Mouse (Mus musculus) MEL (cell line): Measurements from ENCODE around the gene Ddx43. TPM values are rescaled to one million over a fixed set of nuclear protein-coding genes. Genes with fewer than 3 reads are reported as not detected.
"Not testable (repeated sequence)": the region's sequence is repeated elsewhere in the genome, so short reads cannot be mapped to it uniquely, and the experiment has no call there.

Experiments used
- DNase-seq: peaks from one replicate; pipeline ENCODE4 v3.0.0; 2011; ENCODE audit warnings: low read depth, low spot score
- H3K27ac ChIP-seq: 2 replicates; pipeline ENCODE4 v1.5.1; 2012; ENCODE audit warnings: low read depth, mild to moderate bottlenecking, control low read depth, low read length, moderate library complexity; ENCODE audit not compliant: control insufficient read depth
- H3K27me3 ChIP-seq, 2 experiments: fragments of 150-350 bp in 1 of 2; sonication (generic) in 1 of 2; 2 replicates each; pipeline ENCODE4 v1.6.1; 2012; ENCODE audit warnings: low read length in 2 of 2, mild to moderate bottlenecking in 2 of 2, improper control_type of control experiment in 1 of 2, moderate library complexity in 1 of 2; ENCODE audit not compliant: insufficient read depth in 2 of 2, control insufficient read depth in 1 of 2
- H3K36me3 ChIP-seq, 2 experiments: 2 replicates each; pipeline ENCODE4 v1.6.1; 2012 to 2014; ENCODE audit warnings: low read length in 2 of 2, improper control_type of control experiment in 1 of 2, inconsistent platforms in 1 of 2, mild to moderate bottlenecking in 1 of 2; ENCODE audit not compliant: insufficient read depth in 2 of 2, control insufficient read depth in 1 of 2
- H3K4me1 ChIP-seq, 2 experiments: fragments of 150-350 bp in 1 of 2; sonication (generic) in 1 of 2; 2 replicates each; pipeline ENCODE4 v1.6.1; 2012; ENCODE audit warnings: low read length in 2 of 2, improper control_type of control experiment in 1 of 2, mild to moderate bottlenecking in 1 of 2; ENCODE audit not compliant: insufficient read depth in 2 of 2, control insufficient read depth in 1 of 2
- H3K4me3 ChIP-seq, 2 experiments: fragments of 150-350 bp in 1 of 2; sonication (generic) in 1 of 2; 2 replicates each; pipeline ENCODE4 v1.5.1; 2012; ENCODE audit warnings: low read depth in 2 of 2, low read length in 2 of 2, mild to moderate bottlenecking in 2 of 2, moderate library complexity in 2 of 2, control low read depth in 1 of 2, improper control_type of control experiment in 1 of 2; ENCODE audit not compliant: control insufficient read depth in 1 of 2, insufficient read depth in 1 of 2
- H3K79me2 ChIP-seq: 2 replicates; pipeline ENCODE4 v1.6.1; 2012; ENCODE audit warnings: mild to moderate bottlenecking, low read length, moderate library complexity; ENCODE audit not compliant: control insufficient read depth, poor library complexity, insufficient read depth
- H3K9ac ChIP-seq: 2 replicates; pipeline ENCODE4 v1.6.1; 2012; ENCODE audit warnings: low read depth, mild to moderate bottlenecking, control low read depth, low read length, moderate library complexity; ENCODE audit not compliant: control insufficient read depth, poor library complexity, severe bottlenecking
- H3K9me3 ChIP-seq: fragments of 150-350 bp; sonication (generic); replicated peaks from 2 replicates; pipeline ENCODE4 v1.6.1; 2012; ENCODE audit warnings: mild to moderate bottlenecking, low read length, improper control_type of control experiment, moderate library complexity; ENCODE audit not compliant: insufficient read depth
- EP300 ChIP-seq, 2 experiments: IDR thresholded peaks; 2 replicates each; pipeline ENCODE4 v1.6.1; 2011; ENCODE audit warnings: improper control_type of control experiment in 2 of 2, low read length in 2 of 2, low read depth in 1 of 2, mild to moderate bottlenecking in 1 of 2
- GABPA ChIP-seq: IDR thresholded peaks from 2 replicates; pipeline ENCODE4 v1.6.1; 2012; ENCODE audit warnings: low read depth, mild to moderate bottlenecking, inconsistent platforms, low read length, improper control_type of control experiment, moderate library complexity
- GATA1 ChIP-seq: IDR thresholded peaks from 2 replicates; pipeline ENCODE4 v1.6.1; 2011; ENCODE audit warnings: low read depth, low read length, improper control_type of control experiment
- MXI1 ChIP-seq: IDR thresholded peaks from 2 replicates; pipeline ENCODE4 v1.6.1; 2011; ENCODE audit warnings: mild to moderate bottlenecking, low read depth, low read length, improper control_type of control experiment
- RCOR1 ChIP-seq: IDR thresholded peaks from 2 replicates; pipeline ENCODE4 v1.6.1; 2012; ENCODE audit warnings: low read depth, mild to moderate bottlenecking, inconsistent platforms, low read length, improper control_type of control experiment
- ZKSCAN1 ChIP-seq: IDR thresholded peaks from 2 replicates; pipeline ENCODE4 v1.6.1; 2012; ENCODE audit warnings: low read depth, mild to moderate bottlenecking, inconsistent platforms, low read length, improper control_type of control experiment, moderate library complexity
- polyA plus RNA-seq, 2 experiments: library from polyadenylated mRNA; stranded (reverse) in 1 of 2; unstranded in 1 of 2; fragments of >175 nt in 1 of 2; fragments of >200 nt in 1 of 2; gene quantifications; 2 replicates each; pipeline versions ENCODE4 v1.2.1 to v1.2.4; 2012; ENCODE audit warnings: low replicate concordance in 2 of 2, low read depth in 1 of 2; ENCODE audit not compliant: insufficient read length in 2 of 2, insufficient read depth in 1 of 2, missing spikeins in 1 of 2
- total RNA-seq: library from RNA; depleted of rRNA; stranded (reverse); fragments of 300-350 nt; gene quantifications from 2 replicates; pipeline ENCODE4 v1.2.3, GENCODE M21; 2012

Gene Ddx43
- total and polyA plus RNA-seq, 3 experiments = 5.5 to 7.2 TPM; not detected in 1

DNA sequence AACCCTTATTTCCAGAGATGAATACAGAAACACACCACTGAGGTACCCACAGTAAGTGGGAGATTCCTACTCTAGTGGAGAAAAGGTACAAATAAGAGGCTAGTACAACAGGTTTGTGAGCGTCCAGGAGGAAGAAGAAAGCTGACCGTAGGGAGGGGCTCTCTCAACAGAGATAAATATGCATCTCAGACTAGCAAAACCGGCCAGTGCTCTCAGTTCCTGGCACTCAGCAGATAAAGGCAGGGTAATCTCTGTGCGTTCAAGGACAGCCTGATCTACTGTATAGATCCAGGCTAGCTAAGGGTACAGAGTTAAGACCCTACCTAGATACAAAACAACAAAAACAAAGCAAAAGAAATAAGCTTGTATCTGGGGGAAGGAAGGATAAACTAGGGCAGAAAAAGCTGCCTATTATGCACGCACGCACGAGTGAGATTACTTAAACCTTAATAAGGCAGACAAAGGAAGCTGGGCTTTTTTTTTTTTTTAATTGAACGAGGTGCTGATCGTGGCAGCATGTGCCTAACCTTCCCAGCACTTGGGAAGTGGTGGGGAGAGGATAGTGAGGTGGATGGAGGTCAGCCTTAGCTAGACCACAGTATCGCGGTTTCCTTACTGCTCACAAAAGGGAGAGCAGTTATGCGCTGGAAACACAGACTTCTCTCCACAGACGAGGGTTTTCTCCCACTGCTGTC lies 29.6 kb upstream of the Ddx43 start:
- Histone ChIP-seq H3K27ac (no peak overlapping the region), H3K79me2 (no peaks in the 10 kb centered on the region), H3K4me1 (peaks cover 0 to 4% of the 10 kb centered on the region in 2 experiments; a peak in 1 of 4 replicates), H3K9ac (no peak overlapping the region), H3K9me3 (no peaks in the 10 kb centered on the region), H3K27me3 (peaks cover 2 to 3% of the 10 kb centered on the region in 2 experiments; a peak in 2 of 4 replicates), H3K4me3 (no peak overlapping the region), H3K36me3 (peaks cover 0 to 2% of the 10 kb centered on the region in 2 experiments; a peak in 2 of 4 replicates)
- no peak for DNase-seq
- TF ChIP-seq GATA1 (0 out of 2 replicates have a peak, but pooled peaks have one; percentile 5), EP300 (IDR thresholded peaks at IDR 0.05; ENCODE audit: low read depth in 1 of 2, low read length in 2 of 2) (no peak)

DNA sequence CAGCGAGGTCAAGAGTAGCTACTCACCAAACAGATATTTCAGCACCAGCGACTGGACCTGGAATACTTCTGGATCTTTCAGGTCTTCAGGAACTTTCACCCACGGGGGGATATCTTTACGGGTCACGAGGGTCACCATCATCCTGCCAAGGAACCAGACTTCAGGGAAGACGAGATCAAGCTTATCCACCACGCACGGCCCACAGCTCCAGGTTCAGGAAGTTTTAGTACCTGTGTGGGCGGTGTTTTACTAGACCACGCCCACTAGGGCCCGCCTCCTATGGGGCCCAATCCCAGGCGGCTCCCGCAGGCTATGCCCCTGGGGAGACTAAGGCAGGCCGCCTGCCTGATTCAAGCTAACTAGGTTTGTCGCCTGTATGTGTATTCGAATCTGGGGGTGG lies 27.6 kb upstream of the Ddx43 start, which contains the start of gene Dppa5a:
Gene Dppa5a, minus strand, starts transcription at position 219 of the 400 bp plus-strand sequence.
- not testable (repeated sequence) for H3K9me3 ChIP-seq, H3K27ac ChIP-seq, H3K4me3 ChIP-seq, H3K9ac ChIP-seq, H3K4me1 ChIP-seq, H3K36me3 ChIP-seq, H3K27me3 ChIP-seq, H3K79me2 ChIP-seq, DNase-seq

DNA sequence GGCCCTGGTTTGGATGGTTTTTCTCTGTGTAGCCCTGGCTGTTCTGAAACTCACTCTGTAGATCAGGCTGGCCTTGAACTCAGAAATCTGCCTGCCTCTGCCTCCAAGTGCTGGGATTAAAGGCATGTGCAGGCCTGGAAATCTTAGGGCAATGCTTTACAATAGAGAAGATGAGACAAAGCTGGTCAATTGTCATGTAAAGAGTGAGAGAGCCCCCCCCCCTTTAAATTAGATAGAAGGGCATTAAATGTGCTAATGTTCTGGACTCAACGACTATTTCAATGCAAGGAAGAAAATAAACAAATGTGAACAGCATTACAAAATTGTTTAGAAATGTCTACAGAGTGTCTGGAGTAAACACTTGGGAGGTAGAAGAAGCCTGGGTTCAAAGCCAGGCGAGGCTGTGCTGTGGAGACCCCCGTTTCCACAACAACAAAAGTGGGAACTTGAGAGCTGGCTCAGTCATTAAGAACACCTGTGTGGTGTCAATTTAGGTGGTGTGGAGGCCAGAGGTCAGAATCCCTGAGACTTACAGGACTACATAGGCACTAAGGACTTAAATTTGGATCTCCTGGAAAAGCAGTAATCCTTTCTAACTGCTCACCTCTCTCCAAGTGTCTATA lies 26.8 kb upstream of the Ddx43 start:
- no peak overlapping the region for H3K27ac ChIP-seq
- peaks cover 0 to 2% of the 10 kb centered on the region in 2 experiments; a peak in 2 of 4 replicates for H3K36me3 ChIP-seq
- TF ChIP-seq ZKSCAN1 (no peak), GABPA (no peak), RCOR1 (no peak), MXI1 (no peak)
- no peak for DNase-seq
- no peaks in the 10 kb centered on the region for H3K9me3 ChIP-seq
- no peaks in the 10 kb centered on the region for H3K79me2 ChIP-seq
- H3K4me3 ChIP-seq = no peak overlapping the region
- peaks cover 0 to 3% of the 10 kb centered on the region in 2 experiments; a peak in 1 of 4 replicates for H3K27me3 ChIP-seq
- H3K4me1 ChIP-seq = peaks cover 0 to 4% of the 10 kb centered on the region in 2 experiments; a peak in 1 of 4 replicates
- no peak overlapping the region for H3K9ac ChIP-seq
